26 mouse cellular contexts compared by ENCODE assay signal in genomic region chr6:37069836-37070600, GRCm38 (mm10).
A peak's percentile ranks its signal among the peaks of the same experiment; 100 is the strongest.
DNase-seq lines count a peak whose midpoint lies in the region; ATAC-seq and TF ChIP-seq lines count a peak whose summit lies in the region.
"Had no signal": no experiment of that assay in that cellular context is flagged by ENCODE, and none has a peak within 500 bp of the region (broad histone marks: within the 10 kb centered on the region; RNA-seq: fewer than 3 reads in every experiment).

No protein-coding gene starts in this region.

- no peak for ATAC-seq in lung, embryonic 14.5 days (ENCODE audit: insufficient read depth)
- ATAC-seq: intestine, embryonic 16.5 days; Patski had no signal

- no peak overlapping the region for H3K4me2 ChIP-seq in lung, embryonic 14.5 days
- H3K4me2 ChIP-seq: embryonic facial prominence, embryonic 15.5 days; forebrain, embryonic 12.5 days; heart, embryonic 11.5 days; hindbrain, embryonic 13.5 days; stomach, embryonic 15.5 days had no signal

- H3K27ac ChIP-seq in kidney, adult 2 months (ENCODE audit: insufficient read depth, low read depth, low read length): no peak overlapping the region
- H3K27ac ChIP-seq in lung, embryonic 14.5 days (ENCODE audit: low read depth): no peak overlapping the region
- H3K27ac ChIP-seq: embryonic facial prominence, embryonic 10.5 days; embryonic facial prominence, embryonic 15.5 days; forebrain, embryonic 12.5 days; hindbrain, embryonic 13.5 days; liver, embryonic 14.5 days; stomach, embryonic 15.5 days had no signal

- no peak overlapping the region for H3K4me3 ChIP-seq in kidney, adult 2 months (ENCODE audit: insufficient read depth, low read depth, low read length)
- no peak overlapping the region for H3K4me3 ChIP-seq in lung, embryonic 14.5 days (ENCODE audit: low read depth, low read length)
- H3K4me3 ChIP-seq: embryonic facial prominence, embryonic 10.5 days; embryonic facial prominence, embryonic 15.5 days; forebrain, embryonic 12.5 days; hindbrain, embryonic 13.5 days; megakaryocyte, embryonic 14.5 days; stomach, embryonic 15.5 days had no signal

- TF ChIP-seq POLR2A in kidney, adult 2 months (IDR thresholded peaks at IDR 0.05; ENCODE audit: low read depth, low read length): no peak

- peak; percentile 18 for DNase-seq in kidney, adult 2 months
- no peak for DNase-seq in kidney, postnatal 10 days
- peak; percentile 13 for DNase-seq in lung, embryonic 14.5 days
- DNase-seq in lung, postnatal 14 days: no peak
- peak; percentile 40 for DNase-seq in adipocyte (ENCODE audit: low spot score)
- DNase-seq in kidney, postnatal 4 days: peak; percentile 21 to 41
- no peak for DNase-seq in natural killer cell, adult 2 months (ENCODE audit: low spot score in 2 of 2)
- DNase-seq: adrenal gland, postnatal 25 days; cerebellum, adult 18-20 months; cerebellum, postnatal 14 days; gastrocnemius, postnatal 10 days; heart, postnatal 4 days; liver; lung, adult 2 months; lung, postnatal 4 days; right cerebral cortex, postnatal 25 days had no signal

- H3K9me3 ChIP-seq in lung, embryonic 14.5 days (ENCODE audit: low read depth, low read length): no peaks in the 10 kb centered on the region
- H3K9me3 ChIP-seq: embryonic facial prominence, embryonic 10.5 days; embryonic facial prominence, embryonic 15.5 days; forebrain, embryonic 12.5 days; hindbrain, embryonic 13.5 days; megakaryocyte, embryonic 14.5 days; stomach, embryonic 15.5 days had no signal

- H3K9ac ChIP-seq in lung, embryonic 14.5 days: no peak overlapping the region
- H3K9ac ChIP-seq: embryonic facial prominence, embryonic 15.5 days; forebrain, embryonic 12.5 days; hindbrain, embryonic 13.5 days; liver, embryonic 14.5 days; stomach, embryonic 15.5 days had no signal

- no peaks in the 10 kb centered on the region for H3K36me3 ChIP-seq in kidney, adult 2 months (ENCODE audit: control insufficient read depth, insufficient read depth, low read length)
- H3K36me3 ChIP-seq in lung, embryonic 14.5 days (ENCODE audit: insufficient read depth): no peaks in the 10 kb centered on the region
- H3K36me3 ChIP-seq: embryonic facial prominence, embryonic 10.5 days; embryonic facial prominence, embryonic 15.5 days; forebrain, embryonic 12.5 days; hindbrain, embryonic 13.5 days; stomach, embryonic 15.5 days had no signal

- TF ChIP-seq CTCF in kidney, adult 2 months (conservative IDR thresholded peaks at IDR 0.05; ENCODE audit: insufficient read depth, insufficient read length, low read depth, low read length): no peak
- no peak for TF ChIP-seq CTCF in lung, embryonic 14.5 days (IDR thresholded peaks at IDR 0.05; ENCODE audit: low read depth)

- H3K4me1 ChIP-seq in kidney, adult 2 months (ENCODE audit: control insufficient read depth, insufficient read depth, low read length): peaks cover 12% of the 10 kb centered on the region
- peaks cover 10% of the 10 kb centered on the region; the same call in 1 of the 2 replicates for H3K4me1 ChIP-seq in lung, embryonic 14.5 days (ENCODE audit: insufficient read depth)
- H3K4me1 ChIP-seq: embryonic facial prominence, embryonic 15.5 days; stomach, embryonic 15.5 days had no signal

- H3K27me3 ChIP-seq in kidney, adult 2 months (replicated peaks; ENCODE audit: control insufficient read depth, insufficient read depth, low read length): no peaks in the 10 kb centered on the region
- H3K27me3 ChIP-seq in lung, embryonic 14.5 days (ENCODE audit: insufficient read depth, low read length): no peaks in the 10 kb centered on the region
- H3K27me3 ChIP-seq: embryonic facial prominence, embryonic 15.5 days; forebrain, embryonic 12.5 days; hindbrain, embryonic 13.5 days; megakaryocyte, embryonic 14.5 days; stomach, embryonic 15.5 days had no signal

- WGBS in kidney, adult 2 months: 53% methylated on average over 14 of the region's 14 CpGs
- 50% methylated on average over 14 of the region's 14 CpGs for WGBS in lung, embryonic 14.5 days

Comparison
In these comparisons a context has a peak if more than half of its experiments do, and no peak if none do; other contexts are left out.
1. DNase-seq: peak in kidney, adult 2 months (single experiment), lung, embryonic 14.5 days (single experiment), adipocyte (single experiment) and kidney, postnatal 4 days (2 of 2); none in kidney, postnatal 10 days (single experiment), lung, postnatal 14 days (single experiment) and natural killer cell, adult 2 months (0 of 2).